Mouse (Mus musculus) midbrain, postnatal 0 days (tissue): ENCODE results near the gene Ccser2. TPM values are rescaled to one million over a fixed set of nuclear protein-coding genes. Genes with fewer than 3 reads are reported as not detected.

Experiments used
- ATAC-seq: fragments of 200-750 bp; cut with Nextera tagmentation; 2 replicates; pipeline ENCODE4 v1.8.0; 2017; ENCODE audit warnings: moderate number of reproducible peaks, mild to moderate bottlenecking, moderate TSS enrichment, moderate library complexity; ENCODE audit not compliant: low FRiP score
- DNase-seq: peaks from one replicate; pipeline ENCODE4 v3.0.0-alpha.2; 2015; ENCODE audit warnings: low spot score
- H3K27ac ChIP-seq: fragments of 300-500 bp; sonication (generic); 2 replicates; pipeline ENCODE4 v1.5.1; 2014; ENCODE audit warnings: low read depth, mild to moderate bottlenecking, low read length, mixed read lengths
- H3K27me3 ChIP-seq: fragments of 300-500 bp; sonication (generic); 2 replicates; pipeline ENCODE4 v1.6.1; 2014; ENCODE audit warnings: low read length, control low read depth, mixed read lengths; ENCODE audit not compliant: insufficient read depth
- H3K36me3 ChIP-seq: fragments of 300-500 bp; sonication (generic); 2 replicates; pipeline ENCODE4 v1.6.1; 2014; ENCODE audit warnings: low read length, control low read depth, mixed read lengths; ENCODE audit not compliant: insufficient read depth
- H3K4me1 ChIP-seq: fragments of 300-500 bp; sonication (generic); 2 replicates; pipeline ENCODE4 v1.6.1; 2014; ENCODE audit warnings: mild to moderate bottlenecking, control low read depth, antibody characterized with exemption, low read length, mixed read lengths; ENCODE audit not compliant: insufficient read depth
- H3K4me2 ChIP-seq: fragments of 300-500 bp; sonication (generic); 2 replicates; pipeline ENCODE4 v1.6.1; 2014; ENCODE audit warnings: low read depth, mild to moderate bottlenecking, low read length, mixed read lengths; ENCODE audit not compliant: poor library complexity, severe bottlenecking
- H3K4me3 ChIP-seq: fragments of 300-500 bp; sonication (generic); 2 replicates; pipeline ENCODE4 v1.5.1; 2014; ENCODE audit warnings: low read depth, mild to moderate bottlenecking, low read length, moderate library complexity
- H3K9ac ChIP-seq: fragments of 300-500 bp; sonication (generic); replicated peaks from 2 replicates; pipeline ENCODE4 v1.6.1; 2014; ENCODE audit warnings: mild to moderate bottlenecking, low read length, moderate library complexity, mixed read lengths; ENCODE audit not compliant: poor library complexity, severe bottlenecking
- H3K9me3 ChIP-seq: fragments of 300-500 bp; sonication (generic); 2 replicates; pipeline ENCODE4 v1.6.1; 2016; ENCODE audit warnings: low read length, control low read depth
- CTCF ChIP-seq: IDR thresholded peaks from 2 replicates; pipeline ENCODE4 v1.5.1; 2016; ENCODE audit warnings: antibody characterized with exemption, mild to moderate bottlenecking
- WGBS: fragments of 180-500 bp; shearing (Covaris S2); extraction: QIAGEN DNeasy Blood & Tissue Kit; methylation state at CpG from one replicate; pipeline ENCODE4 v1.1.7; 2014; 5-methylcytosine and 5-hydroxymethylcytosine counted together
- polyA plus RNA-seq: library from polyadenylated mRNA; unstranded; fragments of >200 nt; fragmentation: Nextera tagmentation; extraction: Ambion mirVana; gene quantifications from 2 replicates; pipeline ENCODE4 v1.2.1, GENCODE M21; 2015
- total RNA-seq: library from RNA; depleted of rRNA; stranded (reverse); fragments of >200 nt; gene quantifications from 2 replicates; pipeline ENCODE4 v1.2.3, GENCODE M21; 2014

Gene Ccser2
- total and polyA plus RNA-seq, 2 experiments from 2014 or later = 81.0 to 99.1 TPM

GRCm38 (mm10) chr14:36885117-36885516 is 83.5 kb downstream of the Ccser2 start:
- H3K9ac ChIP-seq = no peak overlapping the region
- no peaks in the 10 kb centered on the region for H3K4me1 ChIP-seq
- no peak for TF ChIP-seq CTCF
- H3K27ac ChIP-seq = no peak overlapping the region
- H3K36me3 ChIP-seq = peaks cover 8% of the 10 kb centered on the region; the same call in 1 of the 2 replicates
- no peak overlapping the region for H3K4me3 ChIP-seq
- H3K9me3 ChIP-seq = no peaks in the 10 kb centered on the region
- no peak for ATAC-seq
- H3K27me3 ChIP-seq = no peaks in the 10 kb centered on the region
- no peak for DNase-seq
- 92% methylated on average over 1 of the region's 1 CpGs for WGBS
- no peak overlapping the region for H3K4me2 ChIP-seq

GRCm38 (mm10) chr14:36883576-36883975 is 85.0 kb downstream of the Ccser2 start:
- 78% methylated on average over 3 of the region's 3 CpGs for WGBS
- no peak overlapping the region for H3K4me2 ChIP-seq
- no peaks in the 10 kb centered on the region for H3K9me3 ChIP-seq
- no peak overlapping the region for H3K4me3 ChIP-seq
- H3K36me3 ChIP-seq = peaks cover 18% of the 10 kb centered on the region
- H3K9ac ChIP-seq = no peak overlapping the region
- DNase-seq (no peak), ATAC-seq (no peak)
- TF ChIP-seq CTCF = no peak
- H3K4me1 ChIP-seq = no peaks in the 10 kb centered on the region
- no peaks in the 10 kb centered on the region for H3K27me3 ChIP-seq
- no peak overlapping the region for H3K27ac ChIP-seq

GRCm38 (mm10) chr14:36870257-36870656 is 98.3 kb downstream of the Ccser2 start:
- Histone ChIP-seq H3K4me2 (no peak overlapping the region), H3K9ac (no peak overlapping the region), H3K9me3 (no peaks in the 10 kb centered on the region), H3K4me1 (no peaks in the 10 kb centered on the region), H3K4me3 (no peak overlapping the region), H3K27me3 (no peaks in the 10 kb centered on the region), H3K27ac (no peak overlapping the region), H3K36me3 (no peaks in the 10 kb centered on the region)
- no peak for TF ChIP-seq CTCF
- DNase-seq (peak; percentile 88), ATAC-seq (0 out of 2 replicates have a peak, but pooled peaks have one; percentile 27)
- 37% methylated on average over 6 of the region's 6 CpGs for WGBS

DNA sequence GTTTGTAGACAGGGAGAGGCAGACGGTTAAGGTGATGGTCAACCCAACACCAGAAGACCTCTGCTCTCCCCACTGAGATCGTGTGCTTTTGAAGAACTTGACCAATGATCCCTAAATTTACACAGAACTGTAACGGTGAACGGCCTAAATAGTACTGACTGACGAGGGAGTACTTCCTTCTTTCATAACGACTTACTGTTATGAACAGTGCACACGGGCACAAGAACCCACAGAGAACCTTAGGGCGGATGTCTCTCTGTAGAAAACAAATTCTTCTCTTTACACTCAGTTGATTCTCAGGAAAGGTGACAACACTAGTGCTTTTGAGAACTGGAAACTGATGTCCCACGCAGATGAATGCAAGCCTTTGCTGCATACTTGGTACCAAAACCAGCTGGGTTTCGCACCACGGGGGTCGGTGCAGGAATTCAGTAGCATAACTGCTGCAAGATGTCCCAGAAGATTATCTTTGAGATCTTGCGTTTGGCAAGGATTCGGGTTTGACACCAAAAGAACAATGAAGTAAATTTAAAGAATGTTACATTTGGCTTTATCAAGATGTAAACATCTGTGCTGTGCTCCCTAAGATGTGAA is 99.7 kb downstream of the Ccser2 start:
- DNase-seq (no peak), ATAC-seq (no peak)
- Histone ChIP-seq H3K4me3 (no peak overlapping the region), H3K9ac (no peak overlapping the region), H3K36me3 (no peaks in the 10 kb centered on the region), H3K27ac (no peak overlapping the region), H3K4me1 (no peaks in the 10 kb centered on the region), H3K4me2 (no peak overlapping the region), H3K9me3 (no peaks in the 10 kb centered on the region), H3K27me3 (no peaks in the 10 kb centered on the region)
- no peak for TF ChIP-seq CTCF
- WGBS = 79% methylated on average over 14 of the region's 14 CpGs

GRCm38 (mm10) chr14:36866966-36867700 is 101.4 kb downstream of the Ccser2 start:
- Histone ChIP-seq H3K4me2 (no peak overlapping the region), H3K27me3 (no peaks in the 10 kb centered on the region), H3K9ac (no peak overlapping the region), H3K4me1 (no peaks in the 10 kb centered on the region), H3K27ac (no peak overlapping the region), H3K36me3 (no peaks in the 10 kb centered on the region), H3K4me3 (no peak overlapping the region), H3K9me3 (no peaks in the 10 kb centered on the region)
- TF ChIP-seq CTCF = peak; percentile 90
- DNase-seq (peak; percentile 87), ATAC-seq (0 out of 2 replicates have a peak, but pooled peaks have one; percentile 45)
- 17% methylated on average over 6 of the region's 6 CpGs for WGBS

DNA sequence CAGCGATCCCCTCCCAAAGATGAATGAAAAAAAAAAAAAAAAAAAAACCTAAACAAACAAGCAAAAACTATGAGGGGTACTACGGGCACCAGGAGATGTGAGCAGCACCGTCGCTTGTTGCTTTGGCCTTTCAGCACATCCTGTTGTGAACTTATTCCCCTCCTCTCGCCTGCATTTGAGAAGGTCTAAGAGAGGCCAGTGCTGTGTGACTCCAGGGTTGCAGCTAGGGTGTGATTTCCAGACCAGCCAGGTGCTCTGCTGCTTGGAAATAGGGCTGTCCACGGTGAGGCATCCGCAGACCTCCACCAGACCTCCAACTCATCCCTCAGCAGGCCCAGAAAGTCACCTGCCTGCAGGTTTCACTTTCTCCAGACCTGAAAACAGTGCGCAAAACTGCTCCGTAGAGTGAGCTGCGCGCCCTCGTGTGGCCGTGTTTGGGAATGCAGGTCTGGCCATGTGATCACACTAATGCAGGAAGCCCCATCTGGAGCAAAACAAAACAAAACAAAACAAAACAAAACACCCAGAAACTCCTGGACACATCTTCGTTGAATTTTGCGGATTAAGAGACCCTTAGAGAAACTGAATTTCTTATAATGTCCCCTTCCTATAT is 104.6 kb downstream of the Ccser2 start:
- H3K4me1 ChIP-seq = no peaks in the 10 kb centered on the region
- H3K27me3 ChIP-seq = no peaks in the 10 kb centered on the region
- no peaks in the 10 kb centered on the region for H3K9me3 ChIP-seq
- peak overlapping the region; percentile 33; the same call in 1 of the 2 replicates for H3K4me2 ChIP-seq
- peak; percentile 97 for TF ChIP-seq CTCF
- H3K36me3 ChIP-seq = no peaks in the 10 kb centered on the region
- ATAC-seq = peak; percentile 48; the same call in 1 of the 2 replicates
- H3K4me3 ChIP-seq = no peak overlapping the region
- 23% methylated on average over 15 of the region's 15 CpGs for WGBS
- H3K27ac ChIP-seq = no peak overlapping the region
- H3K9ac ChIP-seq = no peak overlapping the region
- DNase-seq = peak; percentile 87
